Mouse (Mus musculus): Measurements from ENCODE around the gene Cycs. TPM values are rescaled to one million over a fixed set of nuclear protein-coding genes. Genes with fewer than 3 reads are reported as not detected.

Gene Cycs
- polyA plus RNA-seq (2012; rRNA removed): 1.4 and 1.8 TPM in 2 replicates

GRCm38 (mm10) chr6:50566141-50566996 is at the start of gene Cycs:
Gene Cycs, minus strand, starts transcription at chr6:50566538.

DNA sequence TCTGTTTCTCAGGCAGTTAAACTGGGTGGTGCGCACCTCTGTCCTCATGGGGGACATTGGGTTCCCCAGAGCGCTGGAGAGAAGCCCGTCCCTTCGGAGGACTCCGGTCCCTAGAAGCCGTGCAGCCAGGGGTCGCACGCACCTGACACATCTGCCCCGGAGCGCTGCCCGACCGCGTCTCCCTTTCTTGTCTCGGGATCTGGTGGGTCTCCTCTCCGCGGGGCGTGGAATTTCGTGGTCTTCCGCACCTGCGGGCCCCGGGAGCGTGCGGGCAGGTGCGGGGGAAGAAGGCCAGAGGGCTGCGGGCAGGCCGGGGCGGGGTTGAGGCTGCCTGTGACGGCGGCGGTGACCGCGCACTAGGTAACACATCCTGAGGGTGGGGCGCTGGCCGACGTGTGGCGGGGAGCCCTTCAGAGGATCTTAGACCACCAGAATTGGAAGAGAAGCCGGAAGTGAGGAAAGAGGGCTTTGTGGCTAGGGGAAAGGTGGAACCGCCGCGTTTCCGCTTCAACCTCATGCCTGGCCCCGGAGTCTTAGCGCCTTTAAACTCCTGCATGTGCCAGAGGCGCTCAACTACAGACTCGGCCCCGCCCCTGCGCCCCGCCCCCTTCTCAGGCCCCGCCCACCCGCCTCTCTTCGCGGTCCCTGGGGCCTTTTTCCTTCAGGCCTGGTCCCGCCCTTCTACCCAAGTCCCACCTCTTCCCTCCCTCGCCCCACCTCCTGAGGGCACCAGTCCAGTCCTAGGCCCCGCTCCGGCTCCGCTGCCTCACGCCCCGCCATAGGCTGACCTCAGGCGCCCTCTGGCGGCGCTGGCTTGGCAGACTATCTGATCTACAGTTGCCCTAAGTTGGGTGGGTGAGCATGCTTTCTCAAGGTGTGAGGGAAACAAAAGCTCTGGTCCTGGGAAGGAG is 30.2 kb upstream of the Cycs start, which contains the start of gene 4921507P07Rik:
Gene 4921507P07Rik (minus strand): TSS at position 332 of the 911 bp plus-strand sequence.

Other genes starting within 250 kb of the Cycs start
- gene Osbpl3, start 110.3 kb downstream of the Cycs start, polyA plus RNA-seq (2012; rRNA removed): 12.1 and 12.4 TPM in 2 replicates
- gene 4921507P07Rik, start 30.1 kb upstream of the Cycs start, polyA plus RNA-seq (2012; rRNA removed): 0.13 TPM in 1 of 2 replicates, not detected in the other
- not detected in 2 replicates for gene Npvf, start 87.9 kb upstream of the Cycs start, polyA plus RNA-seq (2012; rRNA removed)

Measured in colon, adult 2 months (tissue).